Mouse (Mus musculus) cerebellum, adult 2 months (tissue): Measurements from ENCODE around the gene Ube2c. TPM values are rescaled to one million over a fixed set of nuclear protein-coding genes. Genes with fewer than 3 reads are reported as not detected.
A peak's percentile ranks its signal among the peaks of the same experiment; 100 is the strongest.

ENCODE experiments used
- DNase-seq, 2 experiments: peaks; one replicate each; pipeline ENCODE4 v3.0.0; 2021
- H3K27ac ChIP-seq: fragments of 200-500 bp; 2 replicates; pipeline ENCODE4 v1.5.1; 2012; ENCODE audit warnings: low read length, control low read depth, inconsistent platforms; ENCODE audit not compliant: insufficient read depth
- H3K27me3 ChIP-seq: fragments of 200-500 bp; 2 replicates; pipeline ENCODE4 v1.6.1; 2012; ENCODE audit warnings: inconsistent platforms, mild to moderate bottlenecking, low read length, moderate library complexity; ENCODE audit not compliant: control insufficient read depth, insufficient read depth
- H3K4me1 ChIP-seq: fragments of 200-500 bp; 2 replicates; pipeline ENCODE4 v1.6.1; 2011; ENCODE audit warnings: low read length; ENCODE audit not compliant: control insufficient read depth, insufficient read depth
- H3K4me3 ChIP-seq: fragments of 200-500 bp; replicated peaks from 2 replicates; pipeline ENCODE3; 2011; ENCODE audit warnings: mild to moderate bottlenecking, low read depth, low read length, control low read depth; ENCODE audit not compliant: insufficient read depth
- CTCF ChIP-seq: fragments of 200-500 bp; IDR thresholded peaks from 2 replicates; pipeline ENCODE4 v1.5.1; 2011; ENCODE audit warnings: low read depth, mild to moderate bottlenecking, control low read depth, low read length, moderate library complexity, borderline replicate concordance; ENCODE audit not compliant: insufficient read depth
- POLR2A ChIP-seq: fragments of 200-500 bp; IDR thresholded peaks from 2 replicates; pipeline ENCODE4 v1.6.1; 2011; ENCODE audit warnings: low read length, control low read depth, borderline replicate concordance; ENCODE audit not compliant: insufficient read depth
- WGBS: fragments of 180-500 bp; shearing (Covaris S2); methylation state at CpG from one replicate; pipeline ENCODE4 v1.1.7; 2018; 5-methylcytosine and 5-hydroxymethylcytosine counted together
- polyA plus RNA-seq: library from polyadenylated mRNA; depleted of rRNA; stranded (reverse); fragments of >200 nt; gene quantifications from 2 replicates; pipeline ENCODE4 v1.2.3, GENCODE M21; 2012

Gene Ube2c
- polyA plus RNA-seq, 1 experiment = 1.0 TPM

- H3K27me3 ChIP-seq = no peaks in the 10 kb centered on the region
- TF ChIP-seq CTCF (no peak), POLR2A (no peak)
- 89% methylated on average over 16 of the region's 16 CpGs for WGBS
- H3K4me1 ChIP-seq = peaks cover 5% of the 10 kb centered on the region; the same call in 1 of the 2 replicates
- DNase-seq = no peak
- H3K27ac ChIP-seq = no peak overlapping the region
- H3K4me3 ChIP-seq = peak overlapping the region; percentile 28
These were observed 33.7 kb downstream of the Ube2c start for GRCm38 (mm10) chr2:164803201-164803920.

- Histone ChIP-seq H3K4me1 (peaks cover 5% of the 10 kb centered on the region; the same call in 1 of the 2 replicates), H3K27ac (no peak overlapping the region), H3K4me3 (peak overlapping the region; percentile 88), H3K27me3 (no peaks in the 10 kb centered on the region)
- no peak for DNase-seq
- WGBS = 33% methylated on average over 1 of the region's 1 CpGs
- no peak for TF ChIP-seq POLR2A
- TF ChIP-seq CTCF = no peak
These were observed 34.2 kb downstream of the Ube2c start for GRCm38 (mm10) chr2:164803921-164804313.

GRCm38 (mm10) chr2:164804533-164805331 lies 35.0 kb downstream of the Ube2c start, which contains the start of the genes Acot8 and Zswim3:
Gene Acot8, minus strand, starts transcription at chr2:164804882.
Gene Zswim3, plus strand, starts transcription at chr2:164805098.
- Histone ChIP-seq H3K27me3 (no peaks in the 10 kb centered on the region), H3K4me3 (peak within 1 kb of the TSS; percentile 88), H3K27ac (peak within 1 kb of the TSS; percentile 50), H3K4me1 (peaks cover 5% of the 10 kb centered on the region; the same call in 1 of the 2 replicates)
- WGBS = under 1% methylated on average over 47 of the region's 47 CpGs
- TF ChIP-seq CTCF = no peak
- TF ChIP-seq POLR2A = peak; percentile 95
- peak; percentile 98 to 100 for DNase-seq

- under 1% methylated on average over 21 of the region's 21 CpGs for WGBS
- Histone ChIP-seq H3K4me3 (peak overlapping the region; percentile 79), H3K4me1 (peaks cover 5% of the 10 kb centered on the region; the same call in 1 of the 2 replicates), H3K27me3 (no peaks in the 10 kb centered on the region), H3K27ac (peak overlapping the region; percentile 50)
- DNase-seq = no peak
- TF ChIP-seq POLR2A (no peak), CTCF (no peak)
These were observed 35.6 kb downstream of the Ube2c start for GRCm38 (mm10) chr2:164805332-164805718.

GRCm38 (mm10) chr2:164806614-164807013 lies 36.9 kb downstream of the Ube2c start:
- DNase-seq = no peak
- no peaks in the 10 kb centered on the region for H3K27me3 ChIP-seq
- TF ChIP-seq POLR2A (no peak), CTCF (no peak)
- H3K27ac ChIP-seq = no peak overlapping the region
- 88% methylated on average over 7 of the region's 7 CpGs for WGBS
- H3K4me3 ChIP-seq = no peak overlapping the region
- H3K4me1 ChIP-seq = peaks cover 5% of the 10 kb centered on the region; the same call in 1 of the 2 replicates

- TF ChIP-seq POLR2A (no peak), CTCF (no peak)
- Histone ChIP-seq H3K4me1 (no peaks in the 10 kb centered on the region), H3K27me3 (no peaks in the 10 kb centered on the region), H3K4me3 (no peak overlapping the region), H3K27ac (no peak overlapping the region)
- DNase-seq = no peak
- 57% methylated on average over 2 of the region's 2 CpGs for WGBS
These were observed 43.9 kb downstream of the Ube2c start for GRCm38 (mm10) chr2:164813557-164813956.

GRCm38 (mm10) chr2:164815348-164815747 lies 45.6 kb downstream of the Ube2c start:
- Histone ChIP-seq H3K4me1 (no peaks in the 10 kb centered on the region), H3K4me3 (no peak overlapping the region), H3K27ac (no peak overlapping the region), H3K27me3 (no peaks in the 10 kb centered on the region)
- 90% methylated on average over 5 of the region's 5 CpGs for WGBS
- DNase-seq = no peak
- no peak for TF ChIP-seq CTCF
- no peak for TF ChIP-seq POLR2A

GRCm38 (mm10) chr2:164815821-164816220 lies 46.1 kb downstream of the Ube2c start:
- peaks cover 2% of the 10 kb centered on the region; the same call in 1 of the 2 replicates for H3K4me1 ChIP-seq
- no peaks in the 10 kb centered on the region for H3K27me3 ChIP-seq
- TF ChIP-seq POLR2A (no peak), CTCF (no peak)
- no peak for DNase-seq
- 88% methylated on average over 8 of the region's 8 CpGs for WGBS
- no peak overlapping the region for H3K4me3 ChIP-seq
- no peak overlapping the region for H3K27ac ChIP-seq
